Mouse (Mus musculus) left cerebral cortex, postnatal 10 days (tissue): ENCODE measurements at regions not wholly inside any gene's neighbourhood (a gene's known extent, or its start where the extent isn't known, plus 50 kb on each side); places are given as distances from the start of the nearest gene placed in this dataset.

Source experiments
- DNase-seq, 2 experiments: peaks; one replicate each; pipeline ENCODE4 v3.0.0; 2021 to 2022; ENCODE audit warnings: low spot score in 2 of 2, mixed read lengths in 1 of 2; ENCODE audit errors: extremely low spot score in 1 of 2
- intact Hi-C: fragments of 180-260 bp; cut with DNase I; formaldehyde crosslinking; loops from one replicate; pipeline ENCODE4 v1.15.1; 2025

DNA sequence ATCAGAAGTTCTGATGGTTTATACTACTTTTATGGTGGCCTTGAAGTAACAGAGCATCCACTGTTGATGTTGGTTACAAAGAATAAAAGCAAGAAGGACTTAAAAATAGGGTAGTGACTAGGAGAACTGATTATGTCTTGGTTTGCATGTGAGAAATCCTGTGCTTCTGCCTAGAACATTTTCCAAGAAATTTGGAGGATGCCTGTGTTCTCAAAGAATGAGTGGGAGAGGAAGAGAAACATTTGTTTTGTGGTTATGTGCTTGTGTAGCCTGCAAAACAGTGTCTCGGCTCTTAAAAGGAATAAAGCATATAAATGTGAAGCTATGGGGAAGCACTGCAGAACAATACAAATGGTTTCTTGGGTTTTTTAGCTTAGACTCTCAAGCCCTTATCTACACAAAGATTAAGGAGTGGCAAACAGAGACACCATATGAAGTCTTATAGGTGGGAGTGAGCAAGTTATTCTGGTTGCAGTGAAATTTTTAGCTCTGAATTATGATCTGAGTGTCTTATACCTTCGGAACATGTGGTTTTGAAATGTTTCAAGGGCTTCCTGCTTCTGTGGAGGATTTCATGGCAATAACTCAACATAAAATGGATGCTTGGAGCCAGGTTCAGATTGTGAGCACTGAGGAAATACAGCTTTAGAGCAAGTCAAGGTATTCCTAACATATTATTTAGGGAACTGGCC is 372.1 kb upstream of the Man1a start:
- DNase-seq = no peak
- intact Hi-C loops = no loop called here

GRCm38 (mm10) chr10:54403223-54403926 is 327.0 kb upstream of the Man1a start:
- no peak for DNase-seq
- intact Hi-C loops = no loop called here

DNA sequence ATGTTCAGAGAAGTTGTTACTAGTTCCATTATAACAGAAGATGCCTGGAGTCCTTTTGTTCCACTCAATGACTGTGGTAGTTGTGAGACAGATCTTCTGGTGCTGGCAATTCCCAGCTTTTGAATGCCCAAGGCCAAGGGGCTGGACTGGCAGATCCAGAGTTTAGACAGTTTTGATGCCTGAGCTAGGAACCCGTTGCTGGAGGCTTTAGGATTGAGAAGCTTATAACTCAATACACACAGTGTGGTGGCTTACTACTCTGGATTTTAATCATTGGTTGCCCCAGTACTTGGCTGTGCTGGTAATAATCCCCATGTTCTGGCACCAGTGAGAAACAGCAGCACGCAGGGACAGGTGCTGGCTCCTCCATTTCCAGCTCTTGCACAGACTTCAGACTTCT is 307.3 kb upstream of the Man1a start:
- intact Hi-C loops = no loop called here

DNA sequence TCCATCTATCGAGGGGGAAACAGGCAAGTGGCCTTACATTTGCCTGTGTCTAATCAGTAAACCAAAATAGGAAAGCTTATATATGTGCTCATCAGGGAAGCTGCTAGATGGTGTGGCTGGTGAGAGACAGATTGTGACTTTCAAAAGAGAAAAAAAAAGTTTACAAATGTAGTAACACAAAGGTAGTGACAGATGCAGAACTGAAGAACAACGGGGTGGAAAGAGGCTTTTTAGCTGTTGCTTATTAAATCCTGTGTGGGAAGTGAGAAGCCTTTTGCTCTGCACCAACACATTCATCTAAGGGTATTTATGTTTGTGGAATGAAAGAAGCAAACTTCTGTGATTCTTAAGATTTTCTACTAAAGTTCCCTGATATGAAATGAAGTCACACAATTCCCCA is 305.1 kb upstream of the Man1a start:
- intact Hi-C loops = no loop called here
- peak in 1 of 2 experiments; percentile 5 for DNase-seq

More for the DNA sequence above, 307.3 kb upstream of the Man1a start:
- DNase-seq = no peak

- no peak for DNase-seq
- intact Hi-C loops = no loop called here
These were observed 292.7 kb upstream of the Man1a start for GRCm38 (mm10) chr10:54369158-54369557.

- DNase-seq = no peak
- intact Hi-C loops = no loop called here
These were observed 288.9 kb upstream of the Man1a start for GRCm38 (mm10) chr10:54365315-54365714.

DNA sequence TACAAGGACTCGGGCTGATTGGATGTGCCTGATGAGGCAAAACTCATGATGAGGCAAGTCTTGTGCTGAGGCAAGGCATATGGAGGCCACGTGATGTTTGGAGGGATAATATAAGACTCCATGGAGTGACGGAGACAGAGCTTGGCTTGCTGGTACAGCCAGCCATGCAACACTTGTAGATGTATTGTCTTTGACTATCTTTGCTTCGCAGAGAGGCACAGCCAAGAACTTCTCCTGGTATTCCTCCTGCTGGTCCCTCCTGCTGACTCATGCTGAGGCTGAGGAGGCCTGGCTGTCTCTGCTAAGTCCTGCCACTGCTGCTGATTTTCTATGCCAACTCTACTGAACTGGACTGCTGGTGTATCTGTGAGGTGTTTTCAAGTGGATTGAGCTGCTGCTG is 260.8 kb upstream of the Man1a start:
- intact Hi-C loops = no loop called here
- no peak for DNase-seq
